Mouse (Mus musculus): ENCODE results near the gene Rpsa.
A peak's percentile ranks its signal among the peaks of the same experiment; 100 is the strongest.
"Not testable (repeated sequence)": the region's sequence is repeated elsewhere in the genome, so short reads cannot be mapped to it uniquely, and the experiment has no call there.

Rpsa gene

GRCm38 (mm10) chr9:120127538-120128251 lies at the start of gene Rpsa:
Rpsa (plus strand) TSS chr9:120127689.
- DNase-seq, result peak; percentile 95

GRCm38 (mm10) chr9:120078241-120078640 lies 49.2 kb upstream of the Rpsa start:
- no peak for DNase-seq

GRCm38 (mm10) chr9:120079901-120080300 lies 47.6 kb upstream of the Rpsa start:
- DNase-seq, result no peak

GRCm38 (mm10) chr9:120080546-120081108 lies 46.9 kb upstream of the Rpsa start:
- DNase-seq, result peak; percentile 15

- no peak for DNase-seq
Observed at GRCm38 (mm10) chr9:120081247-120081646, 46.2 kb upstream of the Rpsa start.

GRCm38 (mm10) chr9:120081967-120082366 lies 45.5 kb upstream of the Rpsa start:
- peak; percentile 41 for DNase-seq

- DNase-seq, result no peak
Observed at GRCm38 (mm10) chr9:120082691-120083090, 44.8 kb upstream of the Rpsa start.

GRCm38 (mm10) chr9:120083158-120083894 lies 44.2 kb upstream of the Rpsa start:
- DNase-seq, result no peak

- no peak for DNase-seq
Observed at GRCm38 (mm10) chr9:120084406-120084805, 43.1 kb upstream of the Rpsa start.

GRCm38 (mm10) chr9:120089125-120089524 lies 38.4 kb upstream of the Rpsa start:
- no peak for DNase-seq

GRCm38 (mm10) chr9:120091086-120091485 lies 36.4 kb upstream of the Rpsa start:
- DNase-seq, result no peak

GRCm38 (mm10) chr9:120091696-120092238 lies 35.7 kb upstream of the Rpsa start, which contains the start of gene Ccr8:
Ccr8 (plus strand) TSS chr9:120092114.
- DNase-seq, result no peak

GRCm38 (mm10) chr9:120093701-120094100 lies 33.8 kb upstream of the Rpsa start:
- no peak for DNase-seq

- no peak for DNase-seq
Observed at GRCm38 (mm10) chr9:120095886-120096285, 31.6 kb upstream of the Rpsa start.

GRCm38 (mm10) chr9:120098682-120099081 lies 28.8 kb upstream of the Rpsa start:
- DNase-seq, result peak; percentile 82

GRCm38 (mm10) chr9:120099304-120099703 lies 28.2 kb upstream of the Rpsa start:
- DNase-seq, result no peak

GRCm38 (mm10) chr9:120101165-120101564 lies 26.3 kb upstream of the Rpsa start:
- no peak for DNase-seq

GRCm38 (mm10) chr9:120108953-120109352 lies 18.5 kb upstream of the Rpsa start:
- not testable (repeated sequence) for DNase-seq

- DNase-seq, result peak; percentile 97
Observed at GRCm38 (mm10) chr9:120110211-120111018, 17.1 kb upstream of the Rpsa start, which contains the start of gene Slc25a38. Slc25a38 (plus strand) TSS chr9:120110374.

- no peak for DNase-seq
Observed at GRCm38 (mm10) chr9:120111156-120111945, 16.1 kb upstream of the Rpsa start.

- DNase-seq, result no peak
Observed at GRCm38 (mm10) chr9:120112472-120112871, 15.0 kb upstream of the Rpsa start.

- no peak for DNase-seq
Observed at GRCm38 (mm10) chr9:120113456-120113855, 14.0 kb upstream of the Rpsa start.

Data from right cerebral cortex, postnatal 4 days (tissue).